Mouse (Mus musculus) MN1 (cell line): ENCODE data around the gene Tmx2.
"Not testable (repeated sequence)": the region's sequence is repeated elsewhere in the genome, so short reads cannot be mapped to it uniquely, and the experiment has no call there.

ENCODE experiments used
- DNase-seq: peaks from one replicate; pipeline ENCODE4 v3.0.0-alpha.2; 2016; ENCODE audit warnings: low spot score

The Tmx2 gene

DNA sequence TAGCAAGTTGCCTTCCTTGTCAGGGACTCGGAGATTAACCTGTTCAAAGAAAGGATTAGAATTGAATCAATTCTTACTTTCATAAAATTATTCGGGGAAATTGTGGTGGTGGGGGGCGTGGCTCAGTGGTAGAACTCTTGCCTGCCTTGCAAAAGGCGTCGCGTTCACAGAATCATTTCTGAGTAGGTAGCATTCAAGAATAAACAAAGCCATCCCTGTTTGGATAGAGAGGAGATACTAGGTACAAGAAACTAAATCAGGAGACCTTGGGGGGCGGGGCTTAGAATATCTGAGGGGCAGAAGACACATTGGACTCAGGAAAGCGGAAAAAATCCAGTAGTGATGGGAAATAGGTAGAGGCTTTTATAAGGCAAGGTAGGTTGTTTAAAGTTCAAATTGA lies at the start of gene Tmx2:
Gene Tmx2, minus strand, starts transcription at position 125 of the 400 bp plus-strand sequence.
- no peak for DNase-seq

DNA sequence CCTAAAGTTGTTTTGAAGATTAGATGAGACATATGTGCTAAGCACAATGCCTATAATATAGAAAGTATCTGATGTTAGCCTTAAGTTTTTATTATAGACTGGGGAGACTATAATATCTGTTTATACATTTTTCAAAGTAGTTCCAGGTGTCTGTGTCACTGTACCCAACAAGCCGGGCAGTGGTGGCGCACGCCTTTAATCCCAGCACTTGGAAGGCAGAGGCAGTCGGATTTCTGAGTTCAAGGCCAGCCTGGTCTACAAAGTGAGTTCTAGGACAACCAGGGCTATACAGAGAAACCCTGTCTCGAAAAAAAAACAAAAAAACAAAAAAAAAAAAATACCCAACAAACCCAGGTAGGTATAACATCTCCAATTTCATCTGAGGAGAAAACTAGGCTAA lies 49.3 kb upstream of the Tmx2 start:
- not testable (repeated sequence) for DNase-seq

DNA sequence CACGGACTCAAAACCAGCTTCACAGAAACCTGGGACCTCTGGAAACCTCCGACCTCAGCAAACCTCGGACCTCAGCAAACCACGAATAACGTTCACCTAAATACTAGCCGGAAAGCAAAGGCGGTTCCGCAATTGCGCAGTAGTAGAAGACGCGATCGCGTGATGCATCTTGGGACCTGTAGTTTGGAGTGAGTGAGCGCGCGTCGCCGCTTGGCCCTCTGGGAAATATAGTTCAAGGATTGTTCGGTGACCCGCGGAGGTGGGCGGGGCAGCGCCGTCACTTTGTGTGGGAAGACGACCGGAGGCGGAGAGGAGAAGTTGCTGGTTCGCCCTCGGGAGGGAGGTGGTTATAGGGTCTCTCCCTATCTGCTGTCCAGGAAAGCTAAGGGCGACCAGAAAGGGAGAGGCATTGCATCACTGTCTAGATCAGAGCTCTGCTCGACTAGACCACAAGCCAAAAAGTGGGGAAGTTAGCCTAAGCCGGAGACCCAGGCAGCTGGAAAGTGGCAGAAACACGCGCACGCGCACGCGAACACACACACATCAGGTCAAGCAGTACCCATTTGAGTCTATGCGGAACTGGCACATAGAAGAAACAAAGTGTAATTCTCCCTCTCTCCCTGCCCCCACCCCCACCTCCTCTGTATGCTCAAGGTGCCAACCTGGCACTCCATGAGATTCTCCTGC lies 48.4 kb upstream of the Tmx2 start, which contains the start of gene Clp1:
Gene Clp1, minus strand, starts transcription at position 179 of the 687 bp plus-strand sequence.
- peak; percentile 98 for DNase-seq

DNA sequence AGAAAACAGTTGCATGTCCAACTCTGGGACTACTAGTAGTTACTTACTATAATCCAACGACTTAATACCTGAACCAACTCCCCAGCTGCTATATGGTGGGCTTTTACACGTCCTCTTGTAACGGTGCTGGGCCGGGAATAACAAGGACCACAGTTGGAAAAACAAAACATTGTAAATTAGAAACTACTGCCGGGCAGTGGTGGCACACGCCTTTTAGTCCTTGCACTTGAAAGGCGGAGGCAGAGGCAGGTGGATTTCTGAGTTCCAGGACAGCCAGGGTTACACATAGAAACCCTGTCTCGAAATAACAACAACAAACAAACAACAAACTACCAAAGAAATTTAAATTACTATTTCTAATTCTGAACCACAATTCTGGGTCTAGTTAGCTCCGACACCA lies 47.8 kb upstream of the Tmx2 start:
- DNase-seq, result no peak

DNA sequence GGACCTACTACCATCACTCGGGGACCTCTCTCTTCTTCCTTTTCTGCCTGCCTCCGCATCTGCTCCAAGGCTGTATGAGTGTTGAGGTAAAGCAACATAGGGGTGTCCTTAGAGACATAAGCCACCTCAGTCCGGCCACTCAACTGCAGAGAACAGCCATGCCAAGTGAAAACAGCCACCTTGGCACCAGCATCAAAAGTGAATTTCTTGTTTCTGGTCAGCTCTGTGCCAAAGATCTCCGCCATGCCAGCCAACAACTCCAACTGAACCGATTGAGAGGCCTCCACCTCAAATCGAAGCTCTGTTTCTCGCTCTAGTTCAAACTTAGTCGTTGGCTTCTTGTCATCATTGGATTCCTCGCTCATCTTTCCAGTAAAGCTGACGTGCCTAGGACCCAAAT lies 46.8 kb upstream of the Tmx2 start:
- DNase-seq, result no peak

DNA sequence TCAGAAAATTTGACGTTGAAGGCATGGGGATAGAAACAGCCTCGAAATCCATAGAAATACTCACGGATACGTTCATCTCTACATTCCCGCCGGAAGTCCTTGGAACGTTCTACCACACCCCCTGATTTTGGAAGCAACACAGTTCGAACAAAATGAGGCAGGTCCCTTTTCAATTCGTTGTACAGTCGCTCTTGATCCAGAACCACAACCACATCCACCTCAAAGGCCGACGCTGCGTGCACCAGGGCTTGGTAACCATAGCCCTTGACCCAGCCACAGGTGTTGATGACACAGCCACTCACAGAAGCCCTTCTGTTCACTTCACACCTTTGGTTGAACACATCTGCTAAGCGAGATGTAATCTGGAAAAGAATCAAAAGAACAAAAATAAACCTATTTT lies 44.9 kb upstream of the Tmx2 start:
- DNase-seq, result no peak

DNA sequence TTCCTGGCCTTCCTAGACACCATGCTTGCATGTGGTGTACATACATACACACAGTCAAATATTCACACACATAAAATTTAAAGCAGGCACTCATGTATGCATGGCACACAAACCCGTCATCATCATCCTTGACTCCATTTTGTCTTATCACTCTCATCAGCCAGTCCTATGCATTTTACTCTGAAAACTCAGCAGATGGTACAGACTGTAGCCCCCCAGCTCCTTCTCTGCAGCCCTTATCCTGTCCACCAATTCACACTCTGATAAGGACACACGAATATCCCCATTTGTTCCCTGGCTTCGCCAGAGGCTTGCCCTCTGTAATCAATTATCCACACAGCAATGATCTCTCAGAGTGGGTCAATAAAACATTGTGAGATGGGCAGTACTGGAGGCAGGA lies 42.2 kb upstream of the Tmx2 start:
- DNase-seq, result peak; percentile 62

DNA sequence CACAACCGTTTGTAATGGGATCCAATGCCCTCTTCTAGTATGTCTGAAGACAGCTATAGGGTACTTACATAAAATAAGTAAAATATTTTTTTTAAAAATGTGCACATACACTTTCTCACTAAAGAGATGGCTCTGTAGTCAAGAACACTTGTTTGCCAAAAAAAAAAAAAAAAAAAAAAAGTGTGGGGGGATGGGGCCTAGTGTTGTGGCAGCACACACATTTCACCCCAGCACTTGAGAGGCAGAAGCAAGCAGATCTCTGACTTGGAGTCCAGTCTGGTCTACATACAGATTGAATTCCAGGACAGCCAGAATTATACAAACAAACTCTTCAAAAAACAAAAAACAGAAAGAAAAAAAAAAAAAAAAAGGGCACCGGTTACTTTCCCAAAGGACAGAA lies 41.8 kb upstream of the Tmx2 start:
- DNase-seq, result no peak

DNA sequence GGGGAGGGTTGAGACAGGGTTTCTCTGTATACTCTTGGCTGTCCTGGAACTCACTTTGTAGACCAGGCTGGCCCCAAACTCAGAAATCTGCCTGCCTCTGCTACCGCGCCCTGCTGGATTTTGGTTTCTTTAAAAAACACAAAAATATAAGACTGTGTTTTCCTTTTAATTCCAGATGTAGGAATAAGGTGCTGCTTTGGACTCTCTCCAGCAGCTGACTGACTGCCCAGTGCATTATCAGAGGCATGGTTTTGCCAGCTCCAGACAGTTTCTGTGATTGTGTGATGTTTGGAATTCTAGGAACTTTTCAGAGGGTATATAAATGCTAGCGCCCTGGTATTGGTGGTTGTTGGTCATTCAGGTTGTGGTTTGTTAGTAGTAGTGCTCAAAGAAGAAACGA lies 38.4 kb upstream of the Tmx2 start:
- no peak for DNase-seq

DNA sequence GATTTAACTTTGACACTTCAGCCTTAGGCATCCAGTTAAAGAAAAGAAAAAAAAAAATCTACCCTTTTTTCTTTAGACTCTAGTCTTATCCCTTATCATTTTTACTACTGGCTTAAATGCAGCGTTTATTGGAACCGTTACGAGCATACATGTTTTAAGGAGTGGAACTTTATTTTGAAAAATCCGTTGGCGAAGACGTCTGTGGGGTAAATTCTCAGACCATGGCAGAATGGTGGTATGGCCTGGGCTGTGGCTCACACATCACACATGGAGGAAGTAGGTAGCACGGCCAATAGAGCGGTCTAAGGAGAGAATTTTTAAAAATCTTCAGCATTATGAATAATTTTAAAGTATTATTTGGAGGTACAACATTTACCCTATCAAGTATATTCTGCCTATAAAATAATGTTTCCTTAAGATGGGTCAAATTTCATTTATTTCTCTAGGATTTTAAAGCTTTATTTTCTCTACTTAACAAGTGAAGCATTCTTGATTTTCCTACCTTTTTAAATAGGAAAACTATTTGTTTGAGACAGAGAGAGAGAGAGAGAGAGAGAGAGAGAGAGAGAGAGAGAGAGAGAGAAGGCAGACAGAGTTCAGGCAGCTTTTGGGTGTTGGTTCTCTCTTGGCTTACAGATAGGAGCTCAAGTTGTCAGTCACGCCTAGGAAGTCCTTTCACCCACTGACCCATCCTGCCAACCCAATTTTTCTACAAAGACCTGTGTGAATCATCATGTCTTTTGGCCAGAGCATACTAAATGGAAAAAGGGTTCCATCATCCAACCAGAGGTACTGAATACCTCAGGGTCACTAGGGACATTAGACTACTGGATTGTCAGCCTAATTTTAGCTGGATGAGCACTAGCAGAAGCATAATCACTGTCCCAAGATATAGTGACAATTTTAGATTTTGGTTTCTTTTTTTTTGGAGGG lies 37.7 kb upstream of the Tmx2 start:
- DNase-seq, result peak; percentile 50

DNA sequence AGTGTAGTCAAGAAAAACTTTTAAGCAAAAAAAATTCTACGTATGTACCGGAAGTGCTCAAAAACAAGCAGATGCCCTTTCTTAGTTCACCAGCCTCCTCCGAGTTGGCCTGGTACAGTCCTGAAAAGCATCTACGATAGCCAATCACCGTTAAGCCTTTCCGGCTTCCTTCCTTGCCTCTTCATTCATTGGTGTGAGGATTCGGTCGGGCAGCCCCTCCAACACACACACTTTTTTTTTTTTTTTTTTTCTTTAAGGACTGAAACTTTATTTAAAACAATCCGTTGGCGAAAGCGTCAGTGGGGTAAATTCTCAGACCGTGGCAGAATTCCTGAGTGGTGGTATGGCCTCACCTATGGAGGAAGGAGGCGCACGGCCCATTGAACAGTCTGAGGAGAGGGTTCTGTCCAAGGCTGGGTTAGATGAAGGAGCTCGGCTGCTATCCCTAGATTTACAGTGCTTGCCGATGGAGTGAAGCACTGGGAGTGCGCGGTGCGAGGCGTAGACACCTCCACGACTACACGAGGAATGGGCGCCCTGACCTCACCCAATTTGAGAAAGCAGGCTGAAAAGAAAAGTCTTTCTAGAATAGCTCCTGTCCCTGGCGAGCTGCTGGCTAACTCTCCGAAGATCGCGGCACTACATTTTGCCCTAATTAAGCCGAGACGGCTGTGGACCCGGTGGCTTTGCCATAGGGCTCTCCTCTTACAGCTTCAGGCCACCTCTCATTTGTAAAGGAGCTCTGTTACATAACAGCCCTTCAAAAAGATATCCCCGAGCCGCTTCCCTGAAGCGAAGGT lies 36.8 kb upstream of the Tmx2 start:
- DNase-seq, result peak; percentile 96

DNA sequence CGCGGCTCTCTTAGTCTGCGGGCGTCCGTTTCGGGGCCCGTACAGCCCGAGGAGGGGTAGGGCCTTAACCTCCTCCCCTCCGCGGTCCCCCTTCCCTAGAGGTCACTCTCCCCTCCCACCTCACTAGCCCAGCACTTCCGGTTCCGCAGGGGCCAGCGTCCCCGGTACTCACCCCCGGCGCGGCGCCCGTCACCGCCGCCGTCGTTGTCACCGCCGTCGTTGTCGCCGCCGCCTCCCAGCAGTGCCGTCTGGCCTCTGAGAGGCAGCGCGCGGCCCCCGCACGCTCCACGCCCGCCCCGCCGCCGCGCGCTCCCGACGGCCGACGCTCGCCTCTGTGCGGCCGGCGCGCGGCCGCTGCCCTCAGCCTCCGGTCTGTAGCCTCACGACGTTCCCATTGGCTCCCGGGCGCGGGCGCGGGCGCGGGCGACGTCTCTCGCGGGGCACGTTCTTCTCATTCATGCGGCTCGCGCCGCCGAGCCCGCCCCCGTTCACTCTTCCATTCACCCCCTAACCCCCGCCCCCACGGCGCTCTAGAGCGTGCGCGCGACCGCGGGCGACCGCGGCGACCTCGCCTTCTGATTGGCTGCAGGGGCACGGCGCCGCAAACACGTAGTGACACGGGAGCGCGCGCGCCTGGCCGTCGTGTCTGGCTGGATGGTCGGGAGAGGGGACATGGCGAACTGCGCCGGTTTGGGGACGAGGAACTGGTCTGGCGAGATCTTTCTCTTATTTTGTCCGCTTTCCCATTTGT lies 36.0 kb upstream of the Tmx2 start, which contains the start of gene Zdhhc5:
Gene Zdhhc5, minus strand, starts transcription at position 370 of the 751 bp plus-strand sequence.
- DNase-seq, result peak; percentile 98

DNA sequence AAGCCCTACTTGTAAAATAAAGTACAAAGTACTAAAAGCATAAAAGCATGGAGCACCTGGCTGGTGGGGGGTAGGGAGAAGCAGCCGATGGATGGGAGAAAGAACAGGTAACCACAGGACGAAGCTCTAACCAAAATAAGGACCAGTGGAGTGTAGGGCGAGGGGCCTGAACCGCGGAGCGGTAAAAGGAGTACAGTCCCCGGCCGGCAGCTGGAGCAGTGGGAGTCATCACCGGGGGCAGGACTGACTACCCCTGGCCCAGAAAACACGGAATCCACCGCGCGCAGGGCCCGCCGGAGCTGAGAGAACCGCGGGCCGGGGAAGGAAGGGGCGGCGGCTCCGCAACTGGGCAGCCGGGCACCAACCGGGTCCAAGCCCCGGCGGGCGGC lies 35.5 kb upstream of the Tmx2 start:
- DNase-seq, result no peak

DNA sequence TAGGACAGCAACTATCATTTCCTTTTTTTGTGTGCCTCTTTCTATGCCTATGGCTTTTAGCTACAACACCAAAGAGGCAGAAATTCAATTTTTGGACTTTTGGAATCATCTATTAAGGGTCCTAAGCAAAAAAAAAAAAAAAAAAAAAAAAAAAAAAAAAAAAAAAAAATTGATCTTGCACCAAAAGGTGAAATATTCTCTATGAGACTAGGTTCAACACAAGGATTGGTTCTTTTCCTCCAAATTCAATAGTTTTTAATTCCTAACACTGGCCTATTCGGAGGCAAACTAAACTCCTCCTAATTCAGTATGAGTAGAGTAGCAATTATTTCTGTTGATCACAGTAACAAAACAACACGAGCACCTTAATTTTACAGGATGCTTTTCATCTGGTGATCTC lies 33.0 kb upstream of the Tmx2 start:
- no peak for DNase-seq

DNA sequence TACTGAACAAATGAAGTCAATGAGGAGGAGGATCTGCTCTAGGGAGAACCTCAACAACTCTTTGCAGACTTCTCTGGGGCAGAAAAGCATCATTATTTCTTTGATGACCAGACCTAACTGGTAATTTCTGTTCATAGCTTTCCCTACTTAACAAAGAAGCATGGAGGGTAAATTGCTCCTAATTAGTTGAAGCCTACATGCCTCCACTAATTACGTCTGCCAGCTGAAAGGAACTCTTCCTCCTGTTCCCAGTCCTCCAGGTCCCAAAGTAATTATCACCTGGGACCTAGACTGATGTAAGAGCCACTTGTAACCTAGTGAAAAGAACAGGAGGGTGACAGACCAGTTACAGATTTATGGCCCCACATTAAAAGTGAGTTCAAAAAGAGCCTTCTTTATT lies 28.6 kb upstream of the Tmx2 start:
- no peak for DNase-seq

DNA sequence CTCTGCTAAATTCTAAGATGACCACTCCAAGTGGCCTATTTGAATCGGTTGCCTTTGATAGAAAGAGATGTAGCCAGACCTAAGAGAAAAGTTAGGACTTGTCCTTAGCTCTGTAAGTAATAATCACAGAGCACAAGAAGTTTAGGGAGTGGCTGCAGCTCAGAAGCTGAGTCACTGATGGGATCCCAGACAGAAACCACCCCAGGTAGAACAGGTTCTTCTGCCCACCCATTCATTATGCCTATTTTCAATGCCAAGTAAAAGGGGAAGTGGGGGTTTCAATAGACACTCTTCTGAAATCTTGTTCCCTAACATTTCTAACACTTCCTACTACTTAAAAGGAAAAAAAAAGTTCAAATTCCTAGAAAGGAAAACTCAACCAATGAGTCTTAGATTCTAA lies 26.4 kb upstream of the Tmx2 start:
- no peak for DNase-seq

DNA sequence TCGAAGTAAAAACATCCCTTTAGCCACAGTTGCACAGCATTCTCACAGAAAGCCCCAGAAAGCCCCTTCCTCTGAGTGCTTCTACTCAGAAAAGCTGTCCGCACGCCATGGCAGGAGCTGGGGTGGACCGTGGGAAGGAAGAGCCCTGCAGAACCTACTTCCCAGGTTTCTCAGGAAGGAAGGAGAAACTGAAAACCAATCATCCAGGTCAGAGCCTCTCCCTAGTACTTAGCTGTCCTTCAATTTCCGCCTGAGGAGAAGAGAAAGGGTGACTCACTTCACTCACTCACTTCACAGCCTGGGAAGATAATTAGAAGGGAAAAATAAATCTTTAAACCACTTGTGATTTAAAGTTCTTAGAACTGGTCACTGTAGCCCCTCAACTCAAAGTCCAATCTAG lies 25.4 kb upstream of the Tmx2 start:
- no peak for DNase-seq

DNA sequence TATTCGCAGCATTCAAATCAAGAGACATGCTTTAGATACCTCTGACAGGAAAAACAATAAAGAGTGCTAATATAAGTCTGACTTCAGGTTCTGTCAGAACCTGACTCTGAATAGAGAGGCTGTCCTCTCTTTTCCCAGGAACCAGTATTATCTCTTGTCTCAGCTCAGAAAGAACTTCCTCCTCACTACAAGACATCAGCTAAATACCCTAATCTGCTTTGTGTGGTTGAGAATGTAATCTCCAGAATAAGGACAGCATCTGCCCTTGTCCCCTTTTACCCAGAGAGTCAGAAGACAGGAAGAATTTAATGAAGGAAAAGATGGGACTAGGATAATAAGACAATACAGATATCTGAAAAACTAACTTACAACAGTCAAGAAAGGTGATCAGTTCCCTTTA lies 24.6 kb upstream of the Tmx2 start:
- no peak for DNase-seq

DNA sequence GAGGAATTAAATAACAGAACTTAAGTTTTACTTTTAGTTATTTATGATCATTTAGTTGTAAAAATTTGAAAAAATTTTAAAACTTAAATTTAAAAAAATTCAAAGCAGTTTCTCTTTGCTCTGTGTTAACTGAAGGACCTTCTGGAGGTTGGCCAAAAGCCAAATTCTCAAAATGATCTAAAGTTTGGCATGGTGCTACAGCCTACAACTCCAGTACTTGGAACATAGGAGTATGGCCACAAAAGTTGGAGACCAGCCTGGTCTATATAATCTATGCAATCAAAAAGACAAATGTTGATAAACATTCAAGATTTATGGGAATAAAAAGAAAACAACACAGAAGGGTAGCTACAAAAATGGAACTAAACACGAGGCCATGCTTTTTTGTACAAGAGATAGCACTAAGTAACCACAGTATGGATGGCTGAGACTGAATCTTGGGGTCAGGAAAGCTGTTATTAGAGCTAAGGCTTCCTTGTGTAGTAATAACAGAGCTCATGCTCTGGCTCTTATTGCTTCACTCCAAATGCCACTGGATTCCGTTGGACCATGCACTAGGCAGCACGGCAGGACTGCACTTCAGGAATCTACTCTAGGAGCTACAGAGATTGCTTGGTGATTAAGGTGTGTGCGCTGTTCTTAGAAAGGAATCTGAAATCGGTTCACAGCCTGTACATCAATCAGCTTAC lies 16.2 kb upstream of the Tmx2 start:
- DNase-seq, result no peak

DNA sequence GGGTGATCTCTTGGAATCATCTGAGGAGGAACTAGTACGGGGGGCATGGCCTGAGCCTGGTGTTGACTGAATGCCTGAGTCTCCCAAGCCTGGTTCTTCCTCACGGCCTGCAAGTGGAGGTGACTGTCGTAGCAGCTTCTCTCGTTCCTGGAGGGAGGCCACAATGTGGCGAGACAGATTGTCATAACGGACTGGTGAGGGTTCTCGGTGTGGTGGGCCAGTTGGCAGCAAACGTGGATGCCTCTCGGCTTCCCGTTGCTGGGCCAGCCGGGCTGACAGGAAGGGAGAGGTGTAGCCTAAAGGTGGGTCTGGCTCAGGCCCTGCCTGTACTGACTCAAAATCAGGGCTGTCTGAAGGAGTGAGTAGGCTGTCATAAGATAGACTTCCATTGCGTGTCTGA lies 11.1 kb upstream of the Tmx2 start:
- no peak for DNase-seq
